Mouse (Mus musculus): ENCODE results near the gene Sntg2. TPM values are rescaled to one million over a fixed set of nuclear protein-coding genes. Genes with fewer than 3 reads are reported as not detected.

Gene Sntg2
- polyA plus RNA-seq, 1 experiment from 2014 or later, result 8.2 TPM

DNA sequence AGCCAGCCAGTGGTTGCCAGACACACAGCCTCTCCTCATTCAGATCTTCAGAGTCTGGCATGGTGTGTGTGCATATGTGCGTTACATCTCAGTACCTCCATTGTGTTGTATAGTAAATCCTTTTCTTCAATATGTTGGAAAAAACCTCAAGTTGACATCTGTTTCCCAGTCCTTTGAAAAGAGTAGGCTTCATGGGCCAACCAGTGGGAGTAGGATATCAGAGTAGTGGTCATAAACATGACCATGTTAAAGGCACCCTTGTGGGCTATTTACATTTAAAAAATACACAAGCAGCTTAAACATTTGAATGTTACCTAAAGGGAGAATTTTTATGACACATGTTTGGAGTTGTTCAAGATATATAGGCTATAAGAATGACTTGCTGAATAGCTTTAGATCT lies 170.4 kb downstream of the Sntg2 start:
- H3K27ac ChIP-seq (ENCODE audit: low read length), result no peak overlapping the region
- no peak for ATAC-seq
- no peak overlapping the region for H3K9ac ChIP-seq (ENCODE audit: low read depth, low read length)
- H3K4me2 ChIP-seq (ENCODE audit: low read length), result no peak overlapping the region
- WGBS, result 73% methylated on average over 1 of the region's 1 CpGs
- no peaks in the 10 kb centered on the region for H3K9me3 ChIP-seq (replicated peaks; ENCODE audit: control insufficient read depth, low read length, poor library complexity, severe bottlenecking)
- no peaks in the 10 kb centered on the region for H3K4me1 ChIP-seq (ENCODE audit: control insufficient read depth, insufficient read depth, low read length)
- H3K4me3 ChIP-seq (ENCODE audit: low read depth, low read length), result no peak overlapping the region
- no peaks in the 10 kb centered on the region for H3K27me3 ChIP-seq (ENCODE audit: control insufficient read depth, insufficient read depth, low read depth, low read length)
- no peaks in the 10 kb centered on the region for H3K36me3 ChIP-seq (ENCODE audit: control insufficient read depth, insufficient read depth, low read length)

DNA sequence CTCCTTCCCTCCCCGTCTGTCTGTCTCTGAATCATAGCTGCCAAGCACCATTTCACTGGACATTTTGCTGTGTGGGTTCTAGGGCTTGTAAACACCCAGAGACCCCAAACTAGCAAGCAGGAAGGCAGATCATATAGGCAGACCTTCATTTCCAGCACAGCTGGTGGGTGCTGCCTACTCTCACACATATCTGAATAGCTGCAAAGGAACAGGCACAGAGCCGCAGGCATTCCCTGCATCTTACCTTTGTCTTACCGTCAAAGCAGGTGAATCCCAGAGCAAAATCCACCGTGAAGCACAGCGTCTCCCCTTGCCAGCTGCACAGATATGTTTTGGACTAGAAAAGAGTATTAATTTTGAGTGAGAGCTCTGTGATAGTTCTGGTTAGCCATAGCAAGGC lies 172.1 kb downstream of the Sntg2 start:
- no peaks in the 10 kb centered on the region for H3K36me3 ChIP-seq (ENCODE audit: control insufficient read depth, insufficient read depth, low read length)
- H3K27ac ChIP-seq (ENCODE audit: low read length), result no peak overlapping the region
- H3K4me2 ChIP-seq (ENCODE audit: low read length), result no peak overlapping the region
- WGBS, result 72% methylated on average over 5 of the region's 5 CpGs
- H3K4me3 ChIP-seq (ENCODE audit: low read depth, low read length), result no peak overlapping the region
- H3K27me3 ChIP-seq (ENCODE audit: control insufficient read depth, insufficient read depth, low read depth, low read length), result no peaks in the 10 kb centered on the region
- no peaks in the 10 kb centered on the region for H3K9me3 ChIP-seq (replicated peaks; ENCODE audit: control insufficient read depth, low read length, poor library complexity, severe bottlenecking)
- no peaks in the 10 kb centered on the region for H3K4me1 ChIP-seq (ENCODE audit: control insufficient read depth, insufficient read depth, low read length)
- H3K9ac ChIP-seq (ENCODE audit: low read depth, low read length), result no peak overlapping the region
- ATAC-seq, result no peak

DNA sequence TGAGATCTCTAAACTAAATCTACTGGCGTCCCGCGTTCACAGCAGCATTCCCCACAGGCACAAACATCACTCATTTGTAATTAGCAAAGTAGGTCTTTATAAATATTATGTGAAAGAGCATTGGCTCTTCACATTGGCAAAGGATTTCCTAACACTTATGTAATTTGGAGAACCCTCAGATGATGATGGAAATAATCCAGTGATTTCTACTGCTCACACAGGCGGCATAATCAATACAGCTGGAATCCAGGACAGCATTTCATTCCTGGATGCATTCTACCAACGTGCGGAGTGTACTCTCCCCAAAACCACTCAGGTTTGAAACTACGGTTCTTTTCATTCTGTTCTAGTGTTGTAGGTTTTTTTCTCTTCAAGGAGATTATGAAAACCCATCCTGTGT lies 172.6 kb downstream of the Sntg2 start:
- no peaks in the 10 kb centered on the region for H3K27me3 ChIP-seq (ENCODE audit: control insufficient read depth, insufficient read depth, low read depth, low read length)
- no peak for ATAC-seq

DNA sequence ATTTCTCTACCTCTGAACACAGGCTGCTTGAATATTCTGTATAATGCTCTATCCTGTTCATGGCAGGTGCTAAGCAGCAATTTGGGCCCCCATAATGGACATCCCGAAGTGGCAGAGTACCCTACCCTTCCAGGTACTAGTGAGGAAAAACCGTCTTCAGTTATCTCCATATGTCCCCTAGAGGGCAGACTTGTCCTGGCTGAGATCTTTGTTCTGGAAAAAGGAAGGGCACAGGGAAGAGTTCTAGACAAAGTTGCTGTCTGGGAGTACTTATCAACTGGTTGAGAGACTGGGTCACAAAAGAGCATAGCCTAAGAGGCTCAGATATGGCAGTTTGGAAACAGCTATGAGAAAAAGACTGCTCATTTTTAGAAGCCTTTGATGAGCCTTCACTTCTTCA lies 173.4 kb downstream of the Sntg2 start:
- no peak for ATAC-seq
- Histone ChIP-seq H3K4me3 (ENCODE audit: low read depth, low read length) (no peak overlapping the region), H3K27me3 (ENCODE audit: control insufficient read depth, insufficient read depth, low read depth, low read length) (no peaks in the 10 kb centered on the region), H3K9me3 (replicated peaks; ENCODE audit: control insufficient read depth, low read length, poor library complexity, severe bottlenecking) (no peaks in the 10 kb centered on the region), H3K36me3 (ENCODE audit: control insufficient read depth, insufficient read depth, low read length) (no peaks in the 10 kb centered on the region), H3K27ac (ENCODE audit: low read length) (no peak overlapping the region), H3K4me1 (ENCODE audit: control insufficient read depth, insufficient read depth, low read length) (no peaks in the 10 kb centered on the region), H3K9ac (ENCODE audit: low read depth, low read length) (no peak overlapping the region), H3K4me2 (ENCODE audit: low read length) (no peak overlapping the region)
- WGBS, result 26% methylated on average over 2 of the region's 2 CpGs

More for the DNA sequence above, 172.6 kb downstream of the Sntg2 start:
- H3K9ac ChIP-seq (ENCODE audit: low read depth, low read length), result no peak overlapping the region
- no peaks in the 10 kb centered on the region for H3K4me1 ChIP-seq (ENCODE audit: control insufficient read depth, insufficient read depth, low read length)
- no peak overlapping the region for H3K4me3 ChIP-seq (ENCODE audit: low read depth, low read length)
- no peaks in the 10 kb centered on the region for H3K36me3 ChIP-seq (ENCODE audit: control insufficient read depth, insufficient read depth, low read length)
- 79% methylated on average over 7 of the region's 7 CpGs for WGBS
- H3K4me2 ChIP-seq (ENCODE audit: low read length), result no peak overlapping the region
- H3K9me3 ChIP-seq (replicated peaks; ENCODE audit: control insufficient read depth, low read length, poor library complexity, severe bottlenecking), result no peaks in the 10 kb centered on the region
- no peak overlapping the region for H3K27ac ChIP-seq (ENCODE audit: low read length)

DNA sequence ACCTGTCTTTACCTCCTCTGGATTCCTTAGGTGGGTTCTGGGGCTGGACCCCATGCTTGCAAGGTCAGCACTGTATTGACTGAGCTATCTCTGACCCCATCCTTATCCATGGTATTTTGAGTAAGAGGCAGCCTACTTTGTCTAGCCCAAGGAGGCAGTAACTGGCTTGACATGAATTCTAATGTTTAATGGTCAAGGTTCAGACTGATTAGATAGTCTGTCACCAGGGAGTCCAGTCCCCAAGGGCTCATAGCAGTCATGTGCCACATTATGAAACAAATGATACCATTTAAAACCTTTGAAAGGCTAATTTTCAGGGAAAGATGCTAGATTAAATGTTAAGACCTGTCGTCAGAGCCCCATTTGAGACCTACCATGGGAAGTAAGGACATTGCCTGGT lies 174.9 kb downstream of the Sntg2 start:
- Histone ChIP-seq H3K36me3 (ENCODE audit: control insufficient read depth, insufficient read depth, low read length) (no peaks in the 10 kb centered on the region), H3K27ac (ENCODE audit: low read length) (no peak overlapping the region), H3K4me3 (ENCODE audit: low read depth, low read length) (no peak overlapping the region), H3K9me3 (replicated peaks; ENCODE audit: control insufficient read depth, low read length, poor library complexity, severe bottlenecking) (no peaks in the 10 kb centered on the region), H3K27me3 (ENCODE audit: control insufficient read depth, insufficient read depth, low read depth, low read length) (no peaks in the 10 kb centered on the region), H3K4me1 (ENCODE audit: control insufficient read depth, insufficient read depth, low read length) (no peaks in the 10 kb centered on the region), H3K4me2 (ENCODE audit: low read length) (no peak overlapping the region), H3K9ac (ENCODE audit: low read depth, low read length) (no peak overlapping the region)
- ATAC-seq, result no peak
- 85% methylated on average over 1 of the region's 1 CpGs for WGBS

DNA sequence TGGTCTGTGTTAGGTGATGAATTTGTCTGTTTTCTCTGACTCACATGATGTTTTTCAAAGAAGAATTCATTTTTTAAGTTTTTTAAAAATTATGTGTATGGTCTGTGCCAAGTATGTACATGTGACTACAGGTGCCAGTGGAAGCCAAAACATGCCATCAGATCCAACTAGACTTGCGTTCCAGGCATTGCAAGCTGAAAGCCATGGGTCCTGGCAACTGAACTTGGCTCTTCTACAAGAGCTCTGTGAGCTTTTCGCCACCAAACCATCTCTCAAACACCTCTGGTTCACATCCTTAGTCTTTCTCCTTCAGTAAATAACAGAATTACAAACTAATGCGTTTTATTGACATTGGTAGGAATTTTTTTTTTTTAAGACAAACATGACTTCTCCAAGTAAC lies 191.5 kb downstream of the Sntg2 start:
- Histone ChIP-seq H3K27me3 (ENCODE audit: control insufficient read depth, insufficient read depth, low read depth, low read length) (no peaks in the 10 kb centered on the region), H3K4me2 (ENCODE audit: low read length) (no peak overlapping the region), H3K4me1 (ENCODE audit: control insufficient read depth, insufficient read depth, low read length) (no peaks in the 10 kb centered on the region), H3K9me3 (replicated peaks; ENCODE audit: control insufficient read depth, low read length, poor library complexity, severe bottlenecking) (no peaks in the 10 kb centered on the region), H3K27ac (ENCODE audit: low read length) (no peak overlapping the region), H3K36me3 (ENCODE audit: control insufficient read depth, insufficient read depth, low read length) (no peaks in the 10 kb centered on the region), H3K9ac (ENCODE audit: low read depth, low read length) (no peak overlapping the region), H3K4me3 (ENCODE audit: low read depth, low read length) (no peak overlapping the region)
- 93% methylated on average over 3 of the region's 3 CpGs for WGBS
- no peak for ATAC-seq

DNA sequence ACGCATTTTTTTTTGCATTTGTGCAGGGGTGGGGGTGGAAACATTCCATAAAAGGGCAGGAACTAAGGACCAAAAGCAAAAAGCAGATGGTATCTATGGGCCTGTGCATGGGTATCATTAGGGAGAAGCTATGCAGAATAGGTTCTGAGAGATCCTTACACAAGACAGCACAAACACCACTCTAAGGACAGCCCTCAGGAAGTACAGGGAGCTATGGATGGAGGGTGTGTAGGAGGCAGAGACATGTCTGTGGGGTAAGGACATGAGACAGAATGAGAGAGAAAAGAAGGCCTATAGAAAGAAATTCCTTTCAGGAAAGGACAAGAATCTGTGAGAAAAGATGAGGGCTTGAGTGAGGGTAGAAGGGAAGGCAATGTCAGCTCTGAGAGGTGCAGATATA lies 193.6 kb downstream of the Sntg2 start:
- Histone ChIP-seq H3K27ac (ENCODE audit: low read length) (no peak overlapping the region), H3K27me3 (ENCODE audit: control insufficient read depth, insufficient read depth, low read depth, low read length) (no peaks in the 10 kb centered on the region), H3K9me3 (replicated peaks; ENCODE audit: control insufficient read depth, low read length, poor library complexity, severe bottlenecking) (no peaks in the 10 kb centered on the region), H3K4me3 (ENCODE audit: low read depth, low read length) (no peak overlapping the region), H3K9ac (ENCODE audit: low read depth, low read length) (no peak overlapping the region), H3K36me3 (ENCODE audit: control insufficient read depth, insufficient read depth, low read length) (no peaks in the 10 kb centered on the region), H3K4me1 (ENCODE audit: control insufficient read depth, insufficient read depth, low read length) (no peaks in the 10 kb centered on the region), H3K4me2 (ENCODE audit: low read length) (no peak overlapping the region)
- no peak for ATAC-seq
- 85% methylated on average over 1 of the region's 1 CpGs for WGBS

DNA sequence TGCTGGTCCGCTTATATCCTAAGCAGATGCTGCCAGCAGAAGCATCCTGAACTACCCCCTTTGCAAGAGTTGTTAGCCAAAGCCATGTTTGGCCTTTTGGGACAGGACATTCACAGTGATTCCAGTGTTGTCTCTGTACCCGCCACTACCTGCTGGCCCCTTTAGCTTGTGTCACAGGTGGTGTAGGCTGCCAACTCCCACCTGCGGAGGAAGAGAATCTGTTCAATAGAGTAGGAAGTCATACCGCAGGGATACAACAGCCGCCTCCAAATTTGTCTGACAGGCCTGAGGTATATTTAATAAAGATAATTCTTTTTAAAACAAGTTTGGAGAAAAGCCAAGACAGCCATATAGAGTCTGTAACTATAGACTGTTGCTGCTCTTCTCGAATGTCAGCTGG lies 195.2 kb downstream of the Sntg2 start:
- no peaks in the 10 kb centered on the region for H3K27me3 ChIP-seq (ENCODE audit: control insufficient read depth, insufficient read depth, low read depth, low read length)
- H3K9ac ChIP-seq (ENCODE audit: low read depth, low read length), result no peak overlapping the region
- WGBS, result 91% methylated on average over 6 of the region's 6 CpGs
- no peak overlapping the region for H3K4me3 ChIP-seq (ENCODE audit: low read depth, low read length)
- H3K9me3 ChIP-seq (replicated peaks; ENCODE audit: control insufficient read depth, low read length, poor library complexity, severe bottlenecking), result no peaks in the 10 kb centered on the region
- no peak for ATAC-seq
- H3K27ac ChIP-seq (ENCODE audit: low read length), result no peak overlapping the region
- H3K4me1 ChIP-seq (ENCODE audit: control insufficient read depth, insufficient read depth, low read length), result no peaks in the 10 kb centered on the region
- no peaks in the 10 kb centered on the region for H3K36me3 ChIP-seq (ENCODE audit: control insufficient read depth, insufficient read depth, low read length)
- no peak overlapping the region for H3K4me2 ChIP-seq (ENCODE audit: low read length)

DNA sequence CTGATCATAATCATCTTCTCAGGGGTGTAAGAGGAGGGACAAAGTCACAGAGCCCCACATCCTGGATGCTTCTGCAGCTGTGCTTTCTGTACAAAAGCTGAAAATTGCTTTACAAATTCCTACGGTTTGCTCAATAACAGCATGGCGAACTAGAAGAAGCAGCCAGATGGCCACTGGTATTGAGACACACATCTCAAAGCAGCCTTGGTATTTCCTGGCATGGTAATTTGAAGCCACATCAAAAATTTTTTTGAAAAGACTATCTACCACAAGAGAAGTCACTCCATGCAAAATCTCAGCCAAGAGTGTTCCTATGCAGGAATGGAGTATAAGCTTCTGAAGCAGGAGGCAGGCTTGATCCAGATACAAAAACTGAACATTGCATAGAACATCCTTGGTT lies 195.6 kb downstream of the Sntg2 start:
- no peaks in the 10 kb centered on the region for H3K27me3 ChIP-seq (ENCODE audit: control insufficient read depth, insufficient read depth, low read depth, low read length)
- H3K4me3 ChIP-seq (ENCODE audit: low read depth, low read length), result no peak overlapping the region
- ATAC-seq, result no peak
- H3K9me3 ChIP-seq (replicated peaks; ENCODE audit: control insufficient read depth, low read length, poor library complexity, severe bottlenecking), result no peaks in the 10 kb centered on the region
- H3K9ac ChIP-seq (ENCODE audit: low read depth, low read length), result no peak overlapping the region
- H3K4me1 ChIP-seq (ENCODE audit: control insufficient read depth, insufficient read depth, low read length), result no peaks in the 10 kb centered on the region
- no peak overlapping the region for H3K4me2 ChIP-seq (ENCODE audit: low read length)
- WGBS, result 92% methylated on average over 2 of the region's 2 CpGs
- no peaks in the 10 kb centered on the region for H3K36me3 ChIP-seq (ENCODE audit: control insufficient read depth, insufficient read depth, low read length)
- no peak overlapping the region for H3K27ac ChIP-seq (ENCODE audit: low read length)

DNA sequence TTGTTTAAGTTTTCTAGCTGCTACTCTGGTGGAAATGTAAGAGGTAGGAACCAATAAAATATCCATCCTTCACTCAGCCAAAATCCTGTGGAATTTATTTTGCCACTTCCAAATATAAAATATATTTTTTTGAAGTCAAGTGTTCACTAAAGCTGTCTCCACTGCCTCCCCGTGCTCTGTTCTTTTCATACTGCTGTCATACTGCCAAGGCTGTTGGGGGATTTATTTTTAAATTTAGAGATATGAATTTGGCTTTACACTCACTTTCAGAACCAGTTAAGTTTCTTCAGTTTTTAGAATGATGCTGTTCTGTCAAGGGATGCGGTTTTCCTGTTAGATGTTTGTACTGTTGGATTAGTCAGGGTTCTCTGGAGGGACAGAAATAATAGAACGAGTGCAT lies 204.7 kb downstream of the Sntg2 start:
- no peaks in the 10 kb centered on the region for H3K4me1 ChIP-seq (ENCODE audit: control insufficient read depth, insufficient read depth, low read length)
- H3K27ac ChIP-seq (ENCODE audit: low read length), result no peak overlapping the region
- no peak for ATAC-seq
- H3K9ac ChIP-seq (ENCODE audit: low read depth, low read length), result no peak overlapping the region
- no peaks in the 10 kb centered on the region for H3K36me3 ChIP-seq (ENCODE audit: control insufficient read depth, insufficient read depth, low read length)
- H3K4me3 ChIP-seq (ENCODE audit: low read depth, low read length), result no peak overlapping the region
- no peak overlapping the region for H3K4me2 ChIP-seq (ENCODE audit: low read length)
- H3K9me3 ChIP-seq (replicated peaks; ENCODE audit: control insufficient read depth, low read length, poor library complexity, severe bottlenecking), result no peaks in the 10 kb centered on the region
- no peaks in the 10 kb centered on the region for H3K27me3 ChIP-seq (ENCODE audit: control insufficient read depth, insufficient read depth, low read depth, low read length)
- 80% methylated on average over 3 of the region's 3 CpGs for WGBS
